Mouse (Mus musculus) limb, embryonic 11.5 days (tissue): ENCODE results near the gene Rapgef2. TPM values are rescaled to one million over a fixed set of nuclear protein-coding genes. Genes with fewer than 3 reads are reported as not detected.

ENCODE experiments used
- ATAC-seq: fragments of 200-750 bp; cut with Nextera tagmentation; 2 replicates; pipeline ENCODE4 v1.8.0; 2017; ENCODE audit warnings: low read depth; ENCODE audit not compliant: insufficient number of reproducible peaks, low FRiP score, low TSS enrichment
- DNase-seq: peaks from one replicate; pipeline ENCODE4 v3.0.0-alpha.2; 2015; ENCODE audit warnings: low spot score
- H3K27ac ChIP-seq: fragments of 300-500 bp; sonication (generic); replicated peaks from 2 replicates; pipeline ENCODE4 v1.5.1; 2014; ENCODE audit warnings: low read depth, mild to moderate bottlenecking, low read length
- H3K27me3 ChIP-seq: fragments of 300-500 bp; sonication (generic); 2 replicates; pipeline ENCODE4 v1.6.1; 2014; ENCODE audit warnings: mild to moderate bottlenecking, low read length, mixed read lengths; ENCODE audit not compliant: control insufficient read depth, insufficient read depth
- H3K36me3 ChIP-seq: fragments of 300-500 bp; sonication (generic); 2 replicates; pipeline ENCODE4 v1.6.1; 2014; ENCODE audit warnings: mild to moderate bottlenecking, low read length, moderate library complexity, mixed read lengths; ENCODE audit not compliant: control insufficient read depth, insufficient read depth
- H3K4me1 ChIP-seq: fragments of 300-500 bp; sonication (generic); 2 replicates; pipeline ENCODE4 v1.6.1; 2014; ENCODE audit warnings: low read length, mixed read lengths; ENCODE audit not compliant: control insufficient read depth, insufficient read depth
- H3K4me2 ChIP-seq: fragments of 300-500 bp; sonication (generic); 2 replicates; pipeline ENCODE4 v1.6.1; 2014; ENCODE audit warnings: low read depth, mild to moderate bottlenecking, moderate library complexity; ENCODE audit not compliant: severe bottlenecking
- H3K4me3 ChIP-seq: fragments of 300-500 bp; sonication (generic); 2 replicates; pipeline ENCODE4 v1.5.1; 2014; ENCODE audit warnings: low read depth, low read length
- H3K9ac ChIP-seq: fragments of 300-500 bp; sonication (generic); 2 replicates; pipeline ENCODE4 v1.6.1; 2014; ENCODE audit warnings: mild to moderate bottlenecking, low read length
- H3K9me3 ChIP-seq: fragments of 300-500 bp; sonication (generic); 2 replicates; pipeline ENCODE4 v1.6.1; 2016; ENCODE audit warnings: low read length; ENCODE audit not compliant: control insufficient read depth
- WGBS: fragments of 180-500 bp; shearing (Covaris S2); extraction: QIAGEN DNeasy Blood & Tissue Kit; methylation state at CpG from one replicate; pipeline ENCODE4 v1.1.7; 2014; 5-methylcytosine and 5-hydroxymethylcytosine counted together
- polyA plus RNA-seq: library from polyadenylated mRNA; unstranded; fragments of >200 nt; fragmentation: Nextera tagmentation; extraction: Ambion mirVana; gene quantifications from 2 replicates; pipeline ENCODE4 v1.2.1, GENCODE M21; 2014

Rapgef2 gene
- polyA plus RNA-seq, 1 experiment from 2014 or later = 5.6 TPM

DNA sequence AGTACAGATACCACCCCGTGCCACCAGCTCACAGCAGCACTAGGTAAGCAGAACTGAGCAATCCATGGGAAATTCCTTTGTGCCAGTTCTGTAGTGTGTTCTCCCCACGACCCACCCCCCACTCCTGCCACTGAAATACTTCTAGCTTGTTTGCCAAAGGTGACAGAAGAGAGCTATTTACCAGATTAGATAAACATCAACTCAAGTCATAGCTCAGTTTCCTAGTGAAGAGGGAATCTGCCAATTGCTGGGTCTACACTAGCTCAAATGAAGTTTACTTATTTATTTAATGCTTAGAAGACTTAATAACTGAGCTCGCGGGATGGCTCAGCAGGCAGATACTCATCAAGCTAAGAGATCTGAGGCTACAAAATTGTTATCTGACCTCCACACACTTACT lies 200.0 kb downstream of the Rapgef2 start:
- H3K9me3 ChIP-seq = no peaks in the 10 kb centered on the region
- H3K27ac ChIP-seq = no peak overlapping the region
- H3K4me1 ChIP-seq = no peaks in the 10 kb centered on the region
- H3K9ac ChIP-seq = no peak overlapping the region
- H3K36me3 ChIP-seq = peaks cover 6% of the 10 kb centered on the region; the same call in 1 of the 2 replicates
- H3K27me3 ChIP-seq = no peaks in the 10 kb centered on the region
- 82% methylated on average over 4 of the region's 4 CpGs for WGBS
- ATAC-seq = no peak
- H3K4me3 ChIP-seq = no peak overlapping the region
- no peak overlapping the region for H3K4me2 ChIP-seq
- DNase-seq = no peak

DNA sequence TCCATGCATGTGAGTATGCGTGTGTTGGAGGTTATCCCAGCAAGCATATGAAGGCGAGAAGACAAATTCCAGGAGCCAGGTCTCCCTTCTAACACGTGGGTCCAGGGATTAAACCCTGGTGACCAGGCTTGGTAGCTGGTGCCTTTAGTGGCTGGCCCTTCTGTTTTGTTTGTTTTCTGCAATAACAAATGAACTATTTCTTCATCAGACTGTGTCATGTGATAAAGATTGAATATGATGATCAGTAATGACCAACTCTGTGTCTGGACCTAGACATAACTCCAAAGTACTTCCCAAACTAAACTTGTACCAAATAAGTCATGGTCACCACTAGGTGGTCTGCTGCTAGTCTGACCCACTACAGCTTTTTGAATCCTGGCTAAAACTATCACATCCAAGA lies 202.4 kb downstream of the Rapgef2 start:
- ATAC-seq = no peak

DNA sequence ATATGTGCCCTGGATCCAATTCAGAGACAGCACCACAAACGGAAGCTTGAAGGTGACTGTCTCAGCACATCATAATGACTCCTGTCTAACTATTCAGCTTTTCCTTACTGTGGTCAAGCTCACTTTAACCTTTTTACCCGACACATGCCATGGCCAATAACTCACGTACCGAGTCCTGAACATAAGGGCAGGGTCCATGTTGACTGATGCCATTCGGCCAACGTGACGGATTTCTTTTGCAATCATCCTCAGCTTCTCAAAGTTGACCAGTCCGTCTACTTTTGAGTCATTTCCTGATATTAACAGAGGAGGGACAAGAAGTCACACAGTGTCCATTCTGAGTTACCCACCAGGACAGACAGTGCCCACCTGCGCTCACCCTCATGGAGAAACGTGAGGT lies 203.3 kb downstream of the Rapgef2 start:
- no peak overlapping the region for H3K9ac ChIP-seq
- no peak overlapping the region for H3K4me2 ChIP-seq
- peaks cover 8% of the 10 kb centered on the region; the same call in 1 of the 2 replicates for H3K36me3 ChIP-seq
- no peaks in the 10 kb centered on the region for H3K9me3 ChIP-seq
- no peak overlapping the region for H3K4me3 ChIP-seq
- H3K27ac ChIP-seq = no peak overlapping the region
- H3K27me3 ChIP-seq = no peaks in the 10 kb centered on the region
- WGBS = 94% methylated on average over 10 of the region's 10 CpGs
- no peak for ATAC-seq
- DNase-seq = no peak
- no peaks in the 10 kb centered on the region for H3K4me1 ChIP-seq

More for the DNA sequence above, 202.4 kb downstream of the Rapgef2 start:
- no peak overlapping the region for H3K4me2 ChIP-seq
- H3K36me3 ChIP-seq = peaks cover 8% of the 10 kb centered on the region; the same call in 1 of the 2 replicates
- H3K9ac ChIP-seq = no peak overlapping the region
- WGBS = 92% methylated on average over 3 of the region's 3 CpGs
- no peak overlapping the region for H3K27ac ChIP-seq
- DNase-seq = no peak
- H3K27me3 ChIP-seq = no peaks in the 10 kb centered on the region
- no peaks in the 10 kb centered on the region for H3K4me1 ChIP-seq
- no peaks in the 10 kb centered on the region for H3K9me3 ChIP-seq
- no peak overlapping the region for H3K4me3 ChIP-seq

DNA sequence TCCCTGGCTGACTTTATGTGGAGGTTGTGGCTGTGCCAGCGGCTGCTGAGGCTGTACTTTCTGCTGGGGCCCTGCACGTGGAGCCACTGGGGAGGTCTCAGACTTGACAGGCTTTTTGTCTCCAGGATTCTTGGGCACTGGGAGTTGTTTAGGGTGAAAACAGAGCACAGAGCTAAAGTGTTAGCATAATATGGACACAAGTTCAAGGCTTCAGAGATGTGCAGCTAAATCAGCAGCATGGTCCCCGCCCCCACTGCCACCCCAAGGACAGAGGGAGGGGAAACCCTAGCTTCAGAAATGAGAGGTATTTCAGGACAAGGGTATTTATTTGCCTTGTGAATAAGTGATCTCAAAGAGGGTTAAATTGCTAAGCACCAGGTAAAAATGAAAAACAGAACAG lies 207.2 kb downstream of the Rapgef2 start:
- Histone ChIP-seq H3K4me3 (no peak overlapping the region), H3K4me1 (no peaks in the 10 kb centered on the region), H3K4me2 (no peak overlapping the region), H3K36me3 (peaks cover 4% of the 10 kb centered on the region; the same call in 1 of the 2 replicates), H3K27ac (no peak overlapping the region), H3K27me3 (no peaks in the 10 kb centered on the region), H3K9ac (no peak overlapping the region), H3K9me3 (no peaks in the 10 kb centered on the region)
- DNase-seq (no peak), ATAC-seq (no peak)
- WGBS = 84% methylated on average over 3 of the region's 3 CpGs

DNA sequence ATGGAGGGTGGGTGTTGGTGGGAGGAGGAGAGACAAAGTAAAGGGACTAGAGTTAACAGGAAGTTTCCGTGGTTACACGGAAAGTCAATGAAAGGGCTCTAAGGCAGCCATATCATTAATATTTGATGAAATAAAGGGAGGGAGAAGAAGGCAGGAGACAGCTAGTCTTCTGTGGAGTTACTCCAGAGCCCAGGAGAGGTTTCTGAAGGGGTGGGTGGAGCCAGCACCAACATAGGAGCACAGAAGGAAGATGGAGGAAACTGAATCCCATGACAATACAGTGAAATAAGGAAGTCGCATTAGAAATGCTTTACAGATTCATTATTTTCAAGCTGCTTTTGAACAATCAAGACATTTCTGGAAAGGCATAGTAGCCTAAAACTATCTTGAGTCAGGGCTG lies 211.3 kb downstream of the Rapgef2 start:
- DNase-seq (no peak), ATAC-seq (no peak)
- Histone ChIP-seq H3K27me3 (no peaks in the 10 kb centered on the region), H3K4me3 (no peak overlapping the region), H3K4me1 (no peaks in the 10 kb centered on the region), H3K27ac (no peak overlapping the region), H3K4me2 (no peak overlapping the region), H3K36me3 (peaks cover 4% of the 10 kb centered on the region; the same call in 1 of the 2 replicates), H3K9ac (no peak overlapping the region), H3K9me3 (no peaks in the 10 kb centered on the region)
- 90% methylated on average over 3 of the region's 3 CpGs for WGBS

DNA sequence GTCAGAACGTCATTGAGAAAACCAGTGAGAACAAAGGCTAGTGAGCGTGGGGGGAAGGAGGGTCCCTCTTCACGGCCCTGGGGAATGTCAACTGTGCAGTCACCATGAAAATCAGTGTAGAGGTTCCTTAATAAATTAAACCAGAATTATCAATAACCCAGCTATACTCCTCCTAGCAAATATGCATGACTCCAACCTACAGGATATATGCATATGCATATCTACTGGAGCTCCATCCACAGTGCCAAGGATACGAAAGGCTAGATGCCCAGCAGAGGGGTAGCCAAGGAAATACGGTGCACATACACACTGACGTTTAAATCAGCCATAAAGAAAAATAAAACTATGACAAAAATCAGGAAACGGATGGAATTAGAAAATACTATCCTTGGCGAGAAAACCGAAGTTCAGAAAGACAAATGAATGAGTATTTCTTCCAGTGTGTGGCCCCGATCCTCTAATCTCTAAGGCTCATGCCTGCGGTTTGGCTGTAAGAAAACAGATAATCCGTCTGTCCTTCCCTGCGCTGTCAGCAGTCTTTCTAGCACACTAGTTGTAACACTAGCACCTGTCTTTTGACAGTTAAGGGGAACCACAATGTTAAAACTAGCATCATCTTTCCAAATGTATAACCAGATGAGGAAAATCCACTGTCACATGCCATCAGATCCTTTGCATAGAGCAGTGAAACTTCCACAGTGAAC lies 212.6 kb downstream of the Rapgef2 start:
- WGBS = 92% methylated on average over 13 of the region's 13 CpGs
- ATAC-seq = no peak
- no peaks in the 10 kb centered on the region for H3K27me3 ChIP-seq

DNA sequence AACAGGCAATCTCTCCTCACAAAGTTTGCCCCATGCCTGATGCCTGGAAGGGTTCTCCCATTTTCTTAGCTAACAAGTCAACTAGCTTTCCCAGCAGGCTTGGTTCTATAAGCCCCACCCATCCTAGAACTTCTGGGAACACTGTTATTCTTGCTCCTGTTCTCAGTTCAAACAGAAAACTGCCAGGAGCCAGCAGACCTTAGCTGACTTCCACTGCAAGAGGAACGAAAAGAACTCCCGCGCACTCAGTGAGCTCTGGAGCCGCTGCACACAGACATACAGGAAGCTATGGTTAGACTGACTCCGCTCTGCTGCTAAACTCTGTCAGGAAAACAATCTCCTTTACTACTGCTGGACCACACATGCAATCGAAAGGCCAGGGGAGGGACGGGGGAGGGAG lies 214.8 kb downstream of the Rapgef2 start:
- 76% methylated on average over 5 of the region's 7 CpGs for WGBS
- H3K27ac ChIP-seq = no peak overlapping the region
- no peak for ATAC-seq

More for the DNA sequence above, 212.6 kb downstream of the Rapgef2 start:
- Histone ChIP-seq H3K36me3 (peaks cover 4% of the 10 kb centered on the region; the same call in 1 of the 2 replicates), H3K4me2 (no peak overlapping the region), H3K4me3 (no peak overlapping the region), H3K4me1 (no peaks in the 10 kb centered on the region), H3K9me3 (no peaks in the 10 kb centered on the region), H3K27ac (no peak overlapping the region), H3K9ac (no peak overlapping the region)
- no peak for DNase-seq

DNA sequence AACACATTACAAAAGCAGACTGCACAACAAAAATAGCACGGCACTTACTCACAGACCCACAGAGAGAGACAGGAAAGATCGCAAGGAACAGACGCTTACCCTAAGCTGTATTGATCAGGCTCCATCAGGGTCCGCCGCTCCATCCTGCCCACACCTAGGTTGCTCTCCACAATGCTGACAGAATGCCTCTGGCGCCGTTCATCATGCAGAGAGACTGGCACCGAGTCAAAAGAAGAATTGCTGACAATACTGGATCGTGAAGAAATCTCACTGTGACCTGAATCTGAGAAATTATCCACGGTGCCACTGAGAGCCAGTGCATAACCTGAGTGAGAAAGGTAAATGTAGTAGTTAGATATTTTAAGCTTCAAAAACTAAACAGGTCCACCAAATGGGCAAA lies 216.4 kb downstream of the Rapgef2 start:
- WGBS = 94% methylated on average over 10 of the region's 10 CpGs
- Histone ChIP-seq H3K4me1 (no peaks in the 10 kb centered on the region), H3K4me3 (no peak overlapping the region)

More for the DNA sequence above, 214.8 kb downstream of the Rapgef2 start:
- H3K27me3 ChIP-seq = no peaks in the 10 kb centered on the region
- H3K9ac ChIP-seq = no peak overlapping the region
- H3K36me3 ChIP-seq = peaks cover 4% of the 10 kb centered on the region; the same call in 1 of the 2 replicates
- no peak overlapping the region for H3K4me2 ChIP-seq
- H3K4me1 ChIP-seq = no peaks in the 10 kb centered on the region
- no peak overlapping the region for H3K4me3 ChIP-seq
- H3K9me3 ChIP-seq = no peaks in the 10 kb centered on the region
- no peak for DNase-seq

More for the DNA sequence above, 216.4 kb downstream of the Rapgef2 start:
- no peak for ATAC-seq
- H3K27me3 ChIP-seq = no peaks in the 10 kb centered on the region
- H3K4me2 ChIP-seq = no peak overlapping the region
- H3K9me3 ChIP-seq = no peaks in the 10 kb centered on the region
- peaks cover 4% of the 10 kb centered on the region; the same call in 1 of the 2 replicates for H3K36me3 ChIP-seq
- DNase-seq = no peak
- no peak overlapping the region for H3K27ac ChIP-seq
- H3K9ac ChIP-seq = no peak overlapping the region
